Mouse (Mus musculus): ENCODE results near the gene Vps39. TPM values are rescaled to one million over a fixed set of nuclear protein-coding genes. Genes with fewer than 3 reads are reported as not detected.

Gene Vps39
- polyA plus RNA-seq (2015; fragmentation: Nextera tagmentation; extraction: Ambion mirVana) = 25.4 and 25.7 TPM in 2 replicates

DNA sequence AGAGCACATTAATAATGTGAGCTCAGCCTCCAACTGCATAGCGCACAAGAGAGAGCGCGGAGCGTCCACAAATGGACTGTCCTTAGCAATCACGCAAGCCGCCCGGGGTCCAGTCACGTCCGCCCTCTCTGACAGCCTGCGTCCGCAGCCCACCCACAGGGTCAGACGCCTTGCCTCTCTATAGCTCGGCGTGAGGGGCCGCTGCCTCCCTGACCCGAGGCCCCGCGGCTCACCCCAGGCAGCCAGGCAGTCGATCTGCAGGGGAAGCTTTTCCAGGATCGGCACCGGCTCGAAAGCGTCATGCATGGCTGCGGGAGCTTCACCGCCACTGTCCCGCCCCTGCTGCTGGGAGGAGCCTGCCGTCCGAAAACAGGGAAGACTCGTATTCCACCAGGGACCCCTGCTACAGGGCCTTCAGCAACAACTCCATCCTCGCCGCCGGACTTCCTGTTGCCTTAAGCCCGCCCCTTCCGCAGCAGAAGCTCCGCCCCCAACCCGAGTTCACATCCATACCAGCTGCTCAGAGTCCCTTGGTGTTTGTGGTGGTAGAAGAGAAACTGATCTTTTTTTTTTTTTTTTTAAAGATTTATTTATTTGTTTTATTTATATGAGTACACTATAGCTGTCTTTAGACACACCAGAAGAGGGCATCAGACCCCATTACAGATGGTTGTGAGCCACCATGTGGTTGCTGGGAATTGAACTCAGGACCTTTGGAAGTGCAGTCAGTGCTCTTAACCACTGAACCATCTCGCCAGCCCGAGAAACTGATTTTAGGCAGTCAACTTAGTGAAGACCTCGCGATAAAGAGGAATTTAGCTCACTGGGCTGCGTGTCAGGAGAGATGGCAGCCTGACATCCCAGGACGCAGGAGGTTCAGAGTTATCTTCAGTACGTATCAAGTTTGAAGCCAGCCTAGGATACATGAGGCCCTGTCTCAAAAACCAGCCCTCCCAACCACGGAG is at the start of gene Vps39:
TSS of gene Vps39 (minus strand) at position 456 of the 965 bp plus-strand sequence.
- peak; percentile 87 for DNase-seq (ENCODE audit: low spot score)

DNA sequence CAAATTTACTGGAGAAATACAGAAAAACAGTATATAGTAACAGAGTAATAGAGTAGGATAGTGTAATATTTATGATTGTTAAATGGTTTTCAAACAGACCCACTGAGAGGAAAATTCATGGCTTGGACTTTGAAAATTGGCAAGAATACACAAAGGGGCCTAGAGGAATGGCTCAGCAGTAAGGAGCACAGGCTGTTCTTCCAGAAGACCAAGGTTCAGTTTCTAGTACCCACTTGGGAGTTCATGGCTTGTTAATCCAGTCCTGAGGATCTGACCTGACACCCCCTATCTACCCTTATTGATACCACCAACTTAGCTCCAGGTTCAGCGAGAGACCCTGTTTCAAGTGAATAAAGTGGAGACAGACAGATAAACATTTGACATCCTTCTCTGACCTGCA is 45.0 kb upstream of the Vps39 start:
- DNase-seq (ENCODE audit: low spot score) = no peak

DNA sequence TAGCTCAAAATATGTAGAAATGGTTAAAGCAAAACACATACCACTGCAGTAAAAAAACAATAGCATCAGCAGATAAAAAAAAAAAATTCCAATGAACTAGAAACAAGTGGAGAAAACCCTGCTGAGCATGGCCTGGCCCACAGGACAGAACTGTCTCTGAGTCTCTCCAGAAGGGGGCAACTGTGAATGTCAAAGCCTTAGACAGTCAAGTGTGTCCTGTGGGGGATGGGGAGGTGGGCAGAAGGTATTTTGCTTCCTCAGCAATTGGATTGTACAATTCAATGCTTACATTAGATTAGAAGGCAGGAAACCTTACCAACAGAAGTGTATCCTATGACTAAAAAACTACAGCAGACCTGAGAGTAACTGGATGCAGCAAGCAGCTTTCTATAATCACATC is 39.5 kb upstream of the Vps39 start:
- DNase-seq (ENCODE audit: low spot score) = peak; percentile 48

DNA sequence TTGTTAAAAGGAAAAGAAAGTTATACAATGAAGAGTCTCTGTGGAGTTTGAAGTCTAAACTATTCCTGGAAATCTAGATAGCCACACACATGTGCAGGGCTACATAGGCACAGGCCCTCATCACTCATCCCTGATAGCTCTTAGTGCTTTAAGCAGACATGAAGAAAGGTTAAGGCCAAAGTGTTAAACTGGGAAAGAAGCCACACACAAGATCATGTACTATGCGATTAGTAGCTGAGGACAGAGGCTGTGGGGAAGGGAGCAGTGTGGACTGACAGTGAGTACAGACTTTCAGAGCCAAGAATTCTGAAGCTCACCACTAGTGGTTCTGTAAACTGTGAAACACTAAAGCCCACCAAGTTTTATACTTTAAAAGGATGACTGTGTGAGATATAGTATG is 38.0 kb upstream of the Vps39 start:
- DNase-seq (ENCODE audit: low spot score) = no peak

DNA sequence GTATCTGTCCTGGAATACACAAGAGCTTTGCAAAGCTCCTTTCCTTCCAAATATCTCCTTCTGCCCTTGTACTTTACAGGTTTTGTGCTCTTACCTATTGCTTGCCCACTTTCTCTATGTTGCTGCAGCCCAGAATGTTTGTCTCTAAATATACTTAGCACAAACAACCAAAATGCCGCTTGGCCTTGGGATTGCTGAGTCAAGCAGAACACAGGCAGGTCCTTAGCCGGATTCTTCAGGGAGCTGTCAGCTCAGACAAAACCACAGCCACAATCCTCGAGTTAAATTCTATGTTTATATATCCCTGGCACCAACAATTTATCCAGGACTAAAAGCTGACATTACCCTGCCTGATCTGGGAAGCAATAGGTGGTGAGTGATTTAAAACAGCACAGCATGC is 36.4 kb upstream of the Vps39 start:
- DNase-seq (ENCODE audit: low spot score) = no peak

DNA sequence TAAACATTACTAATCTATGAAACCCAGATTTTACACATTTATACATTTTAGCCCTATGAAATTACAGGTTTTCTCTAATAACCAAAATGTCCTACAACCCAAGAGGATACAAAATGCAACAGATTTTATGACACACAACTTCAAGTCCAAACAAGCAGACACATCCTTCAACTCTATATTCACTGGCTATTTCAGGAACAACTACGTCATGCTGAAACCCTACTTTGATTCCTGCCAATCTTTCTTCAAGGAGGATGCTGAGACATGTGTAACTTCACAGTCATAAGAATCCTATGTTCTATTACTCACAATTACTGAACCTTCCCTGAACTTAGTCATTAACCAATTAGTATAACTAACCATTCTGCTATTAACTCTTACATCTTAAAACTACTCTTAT is 34.4 kb upstream of the Vps39 start:
- DNase-seq (ENCODE audit: low spot score) = no peak

DNA sequence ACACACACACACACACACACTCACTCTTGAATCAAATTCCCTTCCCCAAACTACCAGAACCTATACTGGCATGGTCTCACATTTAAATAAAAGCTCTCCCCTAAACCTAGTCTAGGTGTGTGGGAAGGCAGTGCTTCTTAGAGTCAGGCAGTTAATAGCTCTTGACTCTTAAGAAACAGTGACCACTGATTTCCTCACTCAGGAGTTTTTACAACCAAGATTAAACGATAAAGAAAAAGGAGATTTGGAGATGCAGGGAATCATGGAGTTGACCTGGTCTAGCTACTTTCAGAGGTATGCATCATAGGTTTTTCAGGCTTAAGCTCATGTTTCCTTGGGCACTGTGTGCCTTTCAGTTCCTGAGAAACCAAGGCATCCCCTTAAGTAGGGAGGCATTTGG is 33.3 kb upstream of the Vps39 start:
- no peak for DNase-seq (ENCODE audit: low spot score)

DNA sequence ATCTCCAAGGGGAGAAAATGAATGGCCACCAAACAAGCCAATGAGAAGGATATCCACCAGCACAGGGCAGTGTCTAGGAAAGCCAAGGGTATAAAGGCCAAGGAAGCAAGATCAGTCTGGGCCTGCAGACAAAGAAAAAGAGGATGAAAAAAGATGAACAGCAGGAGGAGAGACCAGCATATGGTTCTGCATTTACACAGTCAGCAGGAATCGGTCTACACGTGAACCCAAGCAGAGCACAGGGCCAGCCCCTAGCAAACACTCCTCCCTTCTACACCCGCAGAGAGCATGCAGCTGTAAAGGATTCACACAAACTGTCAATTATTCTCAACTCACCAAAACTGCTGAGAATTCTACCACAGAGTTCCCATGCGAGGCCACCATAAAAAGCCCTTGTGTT is 20.9 kb upstream of the Vps39 start:
- no peak for DNase-seq (ENCODE audit: low spot score)

DNA sequence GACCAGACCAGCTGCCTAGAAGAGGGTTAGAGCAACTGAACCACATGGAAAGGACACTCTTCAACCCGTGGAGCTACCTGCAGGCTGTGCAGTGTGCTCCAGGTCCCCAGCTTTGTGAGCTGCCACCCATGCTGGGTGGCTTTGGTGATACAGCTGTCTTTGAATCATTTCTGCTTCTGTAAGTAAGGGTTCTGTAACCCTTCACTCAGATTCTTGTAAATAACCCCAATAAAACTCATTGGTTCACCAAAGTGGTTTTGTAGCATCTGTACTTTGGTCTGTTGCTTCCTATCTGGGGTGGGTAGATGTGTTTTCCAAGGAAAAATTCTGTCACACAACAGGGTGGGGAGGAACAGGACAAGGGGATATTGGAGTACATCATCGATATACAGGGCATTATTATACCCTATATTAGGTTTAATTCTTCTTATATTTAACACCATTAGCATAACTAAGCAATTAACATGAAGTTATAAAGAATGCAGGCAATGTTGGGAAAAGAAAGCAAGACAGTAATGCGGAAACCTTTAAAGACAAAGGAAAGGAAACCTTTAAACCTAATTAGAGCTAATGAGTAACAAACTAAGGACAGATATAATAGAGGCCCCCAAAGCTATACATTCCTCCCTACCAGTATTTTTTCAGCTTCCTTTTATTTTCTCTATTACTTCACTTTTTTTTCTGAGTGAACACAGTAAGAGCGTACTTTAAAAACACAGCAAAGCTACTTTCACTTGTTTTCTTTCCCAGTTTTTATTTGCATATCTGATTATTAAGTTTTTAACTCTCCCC is 14.7 kb upstream of the Vps39 start:
- no peak for DNase-seq (ENCODE audit: low spot score)

DNA sequence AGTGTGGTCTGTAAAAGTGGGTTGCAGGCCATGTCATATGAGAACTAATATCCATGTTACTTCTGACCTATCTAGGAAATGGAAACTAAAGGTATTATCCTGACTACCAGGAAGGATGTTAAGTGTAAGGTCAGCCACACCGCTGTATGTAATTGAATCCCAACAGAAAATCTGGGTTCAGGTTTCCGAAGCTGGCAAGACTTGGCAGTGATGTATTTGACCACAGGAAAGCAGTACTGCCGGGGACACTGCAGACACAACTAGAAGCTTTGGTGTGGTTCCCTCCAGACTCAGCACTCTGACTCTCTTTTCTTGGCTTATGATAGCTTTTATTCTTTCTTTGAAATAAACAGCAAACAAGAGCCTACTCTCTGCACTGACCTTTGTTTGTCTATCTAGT is 13.6 kb upstream of the Vps39 start:
- no peak for DNase-seq (ENCODE audit: low spot score)

DNA sequence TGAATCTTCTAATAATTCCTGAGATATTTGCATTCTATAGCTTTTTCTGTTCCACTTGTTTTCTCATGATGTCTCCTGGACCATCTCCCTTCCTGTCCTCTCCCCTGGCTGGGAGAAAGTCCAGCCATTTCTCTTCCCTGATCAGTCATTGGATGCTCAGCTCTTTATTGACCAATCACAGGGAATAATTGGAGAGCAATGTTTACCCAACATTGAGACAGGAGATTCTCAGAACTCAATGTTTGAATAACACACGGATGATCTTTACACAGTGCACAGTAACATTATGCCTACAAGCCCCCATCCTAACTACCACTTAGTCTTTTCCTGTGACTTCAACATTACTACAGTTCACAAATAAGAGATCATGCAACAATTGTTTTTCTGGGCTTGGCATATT is 7.5 kb upstream of the Vps39 start:
- no peak for DNase-seq (ENCODE audit: low spot score)

DNA sequence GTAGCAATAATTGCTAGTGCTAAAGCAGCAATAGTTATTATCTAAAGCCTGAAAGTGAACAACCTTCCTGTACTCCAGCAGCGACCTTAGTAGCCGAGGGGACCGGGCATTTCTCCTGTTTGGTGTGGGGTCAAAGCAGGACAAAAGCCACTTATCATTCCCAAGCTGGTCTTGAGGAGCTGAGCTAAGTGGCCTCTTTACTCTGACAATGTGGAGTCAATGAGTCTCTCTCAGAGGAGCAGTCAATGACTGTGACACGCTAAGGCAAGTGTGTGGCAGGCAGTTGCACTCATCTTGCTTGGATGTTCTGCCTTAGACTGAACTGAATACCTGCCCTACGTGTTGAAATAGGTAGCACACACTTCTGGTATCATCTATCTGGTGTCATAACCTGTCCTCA is 1.6 kb downstream of the Vps39 start:
- no peak for DNase-seq (ENCODE audit: low spot score)

DNA sequence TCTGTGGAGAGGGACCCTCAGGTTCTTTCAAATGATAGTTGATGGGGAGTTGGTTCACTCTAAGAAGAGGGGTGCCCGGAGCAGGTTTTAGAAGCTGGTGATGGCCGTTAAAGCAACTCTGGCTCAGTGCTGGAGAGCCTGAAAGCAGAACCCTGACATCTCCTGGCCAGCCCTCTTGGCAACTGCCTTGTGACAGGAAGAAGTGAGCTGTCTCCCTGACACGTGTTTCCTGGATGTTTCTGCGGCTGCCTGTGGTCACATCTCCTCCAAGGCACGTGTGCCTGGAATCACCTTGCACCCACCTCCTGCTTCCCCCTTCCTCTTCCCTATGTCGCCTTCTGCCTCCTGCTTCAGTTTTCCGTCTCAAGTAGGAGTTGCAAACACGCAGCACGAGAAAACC is 4.8 kb downstream of the Vps39 start:
- peak; percentile 30 for DNase-seq (ENCODE audit: low spot score)

DNA sequence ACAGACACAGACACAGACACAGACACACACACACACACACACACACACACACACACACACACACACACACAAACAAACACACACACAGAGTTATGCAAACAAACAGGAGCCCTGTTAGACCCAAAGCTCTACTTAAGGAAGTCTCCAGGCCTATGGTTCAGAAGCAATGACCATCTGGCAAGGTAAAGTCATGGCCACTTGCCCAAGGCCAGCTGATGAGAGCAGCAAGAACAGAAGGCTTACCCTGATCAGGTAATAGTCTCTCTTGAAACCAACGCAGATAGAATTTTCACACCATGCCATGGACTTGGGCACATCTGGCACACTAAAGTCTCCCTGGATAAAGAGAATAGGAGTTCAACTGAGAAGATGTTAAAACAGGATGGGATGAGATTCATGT is 11.2 kb downstream of the Vps39 start:
- no peak for DNase-seq (ENCODE audit: low spot score)

DNA sequence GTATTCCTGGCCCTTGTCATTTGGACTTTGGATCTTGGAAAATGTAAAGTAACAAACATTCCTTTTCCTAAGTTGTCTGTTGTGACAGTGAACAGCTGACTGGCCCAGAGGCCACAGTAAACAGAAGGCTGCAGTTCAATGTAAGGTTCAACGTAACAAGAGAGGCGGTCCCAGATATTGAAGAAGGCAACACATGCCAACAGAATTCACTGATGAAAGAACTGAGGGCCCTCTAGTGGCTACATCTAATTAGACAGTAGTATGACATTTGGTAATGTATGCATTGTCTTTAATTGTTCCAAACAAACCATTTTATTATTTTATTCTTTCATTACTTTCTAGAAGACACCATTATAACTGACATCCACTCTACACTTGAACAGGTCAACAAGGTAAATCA is 15.1 kb downstream of the Vps39 start:
- no peak for DNase-seq (ENCODE audit: low spot score)

DNA sequence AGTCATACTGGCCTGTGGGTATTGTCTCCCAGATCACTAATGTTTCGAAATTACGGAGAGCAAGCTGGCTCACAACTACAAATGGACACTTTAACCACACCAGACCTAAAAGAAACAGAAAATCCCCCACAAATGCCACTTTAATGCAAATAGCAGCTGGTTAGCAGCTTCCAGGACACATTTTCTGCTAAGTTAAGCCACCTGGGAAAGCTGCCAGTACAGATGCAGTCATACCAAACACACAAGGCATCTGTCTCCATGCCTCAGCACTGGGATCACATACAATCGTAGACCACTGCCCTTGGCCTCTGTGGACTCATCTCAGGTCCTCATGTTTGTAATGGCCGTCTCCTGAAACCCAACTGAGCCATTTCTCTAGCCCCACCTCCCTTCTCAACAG is 21.4 kb downstream of the Vps39 start:
- DNase-seq (ENCODE audit: low spot score) = no peak

DNA sequence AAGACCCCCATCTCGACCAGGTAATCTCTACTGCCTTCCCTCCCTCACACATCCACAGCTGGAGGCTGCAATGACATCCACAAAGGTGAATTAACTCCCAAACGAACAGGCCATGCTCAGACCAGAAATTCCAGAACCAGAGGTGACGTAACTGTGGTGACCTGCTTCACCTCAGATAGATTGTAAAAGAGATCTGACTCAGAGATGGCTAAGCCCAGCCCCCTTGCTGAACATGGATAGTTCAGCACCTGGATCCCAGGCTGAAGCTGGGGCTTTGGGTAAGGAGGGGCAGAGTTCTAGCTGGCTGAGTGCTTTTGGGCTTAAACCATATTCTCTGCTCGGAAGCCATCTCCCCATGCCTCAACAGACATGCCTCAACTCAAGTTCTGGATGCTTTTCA is 37.9 kb downstream of the Vps39 start:
- DNase-seq (ENCODE audit: low spot score) = no peak

DNA sequence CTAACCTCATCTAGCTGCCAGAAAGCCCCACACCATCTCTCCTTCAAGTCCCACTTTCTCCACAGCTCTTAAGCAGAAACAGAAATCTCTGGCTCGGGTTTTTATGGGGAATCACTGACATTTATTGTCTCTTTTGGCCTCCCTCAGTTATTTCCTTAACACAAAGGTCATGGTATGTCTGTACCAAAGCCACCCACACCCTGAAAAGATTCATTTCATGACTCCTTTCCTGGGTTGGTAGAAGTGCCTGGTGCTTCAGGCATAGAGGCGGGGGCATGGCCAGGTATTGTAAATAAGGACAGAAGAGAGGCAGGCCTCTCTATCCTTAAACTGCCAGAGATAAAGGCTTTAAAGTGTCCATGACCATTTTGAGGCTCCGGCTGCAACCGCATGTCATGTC is 38.5 kb downstream of the Vps39 start:
- DNase-seq (ENCODE audit: low spot score) = no peak

DNA sequence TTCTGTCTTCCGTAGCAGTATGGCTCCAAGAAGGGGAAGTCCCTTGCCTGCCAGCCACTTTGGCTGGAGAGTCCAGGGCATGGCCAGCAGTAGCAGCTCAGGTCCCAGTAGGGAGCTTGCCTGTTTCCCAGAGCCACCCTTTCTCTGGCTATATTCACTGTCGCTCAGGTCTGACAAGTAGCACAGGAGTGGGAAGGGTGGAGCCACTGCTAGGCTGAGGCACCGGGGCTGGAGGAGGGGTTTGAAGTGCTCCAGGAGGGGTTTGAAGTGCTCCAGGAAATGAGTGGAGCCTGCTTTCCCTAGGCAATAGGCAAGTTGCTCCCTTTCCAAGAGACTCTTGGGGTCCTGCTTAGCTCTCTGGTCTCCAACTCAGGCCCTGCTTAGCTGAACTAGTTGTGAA is 39.0 kb downstream of the Vps39 start, which contains the start of gene Pla2g4f:
TSS of gene Pla2g4f (minus strand) at position 190 of the 400 bp plus-strand sequence.
- DNase-seq (ENCODE audit: low spot score) = no peak

DNA sequence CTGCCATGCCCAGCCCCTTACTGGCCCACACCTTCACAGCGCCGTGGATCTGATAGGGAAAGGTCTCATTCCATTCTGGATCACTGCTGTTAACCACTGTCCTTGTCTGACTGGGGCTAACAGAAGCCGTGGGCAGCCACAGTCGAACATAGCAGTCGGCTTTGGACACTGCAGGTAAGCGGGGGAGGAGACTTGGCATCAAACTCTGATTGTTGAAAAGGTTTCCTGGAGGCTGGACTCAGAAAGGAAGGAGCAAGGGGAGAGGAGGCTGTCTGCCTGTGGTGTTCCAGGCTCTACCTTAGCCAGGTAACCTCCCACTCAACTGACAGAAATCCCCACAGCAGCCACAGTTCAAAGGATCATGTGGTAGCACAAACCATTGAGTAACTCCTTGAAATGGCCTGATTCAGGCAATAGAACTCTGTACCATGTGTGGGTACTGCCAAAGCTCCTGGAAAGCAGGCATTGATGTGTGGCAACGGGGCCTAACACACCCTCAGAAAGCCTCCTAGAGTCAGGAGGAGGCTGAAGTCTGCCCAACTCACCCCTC is 40.6 kb downstream of the Vps39 start:
- DNase-seq (ENCODE audit: low spot score) = no peak

DNA sequence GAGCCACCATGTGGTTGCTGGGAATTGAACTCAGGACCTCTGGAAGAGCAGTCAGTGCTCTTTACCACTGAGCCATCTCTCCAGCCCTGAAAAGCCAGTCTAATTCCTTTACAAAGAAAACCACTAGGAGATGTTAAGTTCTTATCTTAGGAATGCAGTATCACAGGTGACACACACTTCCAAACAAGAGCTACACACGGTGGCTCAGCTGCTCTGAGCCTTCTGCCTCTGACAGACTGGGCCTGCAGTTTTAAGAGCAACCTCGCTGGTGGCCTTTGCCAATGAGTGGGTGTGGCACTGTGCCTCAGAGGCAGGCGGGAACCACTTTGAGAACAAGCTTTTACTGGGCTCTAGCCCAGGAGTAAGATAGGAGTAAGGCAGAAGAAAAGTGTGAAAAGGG is 48.8 kb downstream of the Vps39 start:
- DNase-seq (ENCODE audit: low spot score) = no peak

DNA sequence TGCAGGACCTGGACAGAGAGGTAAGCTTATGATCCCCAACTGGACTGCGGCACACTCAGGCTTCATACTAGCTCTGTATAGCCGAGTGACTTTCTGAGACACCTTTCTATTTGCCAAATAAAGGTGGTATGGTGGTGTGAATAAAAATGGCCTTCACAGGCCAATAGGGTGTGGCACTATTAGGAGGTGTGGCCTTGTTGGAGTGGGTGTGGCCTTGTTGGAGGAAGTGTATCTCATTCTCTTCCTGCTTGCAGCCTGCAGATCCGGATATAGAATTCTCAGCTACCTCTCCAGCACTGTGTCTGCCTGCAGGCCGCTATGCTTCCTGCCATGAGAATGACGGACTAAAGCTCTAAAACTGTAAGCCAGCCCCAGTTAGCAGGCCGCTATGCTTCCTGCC is 51.9 kb downstream of the Vps39 start:
- DNase-seq (ENCODE audit: low spot score) = no peak

All from thymus, postnatal 0 days (tissue).